Comparison of ENCODE assay signal across 18 mouse cellular contexts in the genomic region with DNA sequence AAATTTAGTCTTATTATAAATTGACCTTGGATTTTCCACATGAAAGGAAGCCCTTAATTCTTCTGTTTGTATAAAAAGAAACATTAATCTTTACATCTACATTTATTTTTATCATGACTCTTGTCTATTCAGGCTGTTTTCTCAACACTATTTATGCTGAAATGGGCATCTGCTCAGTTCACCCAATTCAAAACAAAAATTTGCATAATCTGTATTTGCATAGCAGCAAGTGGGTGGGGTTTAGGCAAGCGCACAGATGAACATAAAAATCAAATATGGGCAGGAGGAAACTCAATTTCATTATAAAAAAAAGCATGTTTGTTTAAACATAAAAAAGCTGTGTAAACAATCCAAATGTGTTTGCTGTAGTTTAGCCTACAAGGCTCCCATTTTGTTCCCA.
"Had no signal": no experiment of that assay in that cellular context is flagged by ENCODE, and none has a peak within 500 bp of the region (broad histone marks: within the 10 kb centered on the region; RNA-seq: fewer than 3 reads in every experiment).

No protein-coding gene starts in this region.

- H3K36me3 ChIP-seq: midbrain, embryonic 10.5 days; midbrain, embryonic 12.5 days; neural tube, embryonic 13.5 days; neural tube, embryonic 15.5 days had no signal

- H3K4me2 ChIP-seq: lung, embryonic 14.5 days; midbrain, embryonic 12.5 days; neural tube, embryonic 13.5 days; neural tube, embryonic 15.5 days had no signal

- H3K9me3 ChIP-seq: midbrain, embryonic 10.5 days; neural tube, embryonic 15.5 days had no signal

- H3K27ac ChIP-seq: midbrain, embryonic 10.5 days; midbrain, embryonic 12.5 days; neural tube, embryonic 13.5 days; neural tube, embryonic 15.5 days had no signal

- DNase-seq: lung, adult 18-20 months; lung, embryonic 14.5 days; lung, postnatal 10 days; lung, postnatal 4 days; midbrain, embryonic 14.5 days; right cerebral cortex, adult 18-20 months; right cerebral cortex, postnatal 25 days; right cerebral cortex, postnatal 4 days; spleen, adult 18-20 months; thymus, adult 18-20 months; thymus, postnatal 14 days; thymus, postnatal 36 days had no signal

- ATAC-seq: midbrain, embryonic 16.5 days had no signal

- H3K27me3 ChIP-seq: midbrain, embryonic 12.5 days; neural tube, embryonic 13.5 days; neural tube, embryonic 15.5 days had no signal

- H3K4me3 ChIP-seq: midbrain, embryonic 10.5 days; midbrain, embryonic 12.5 days; myocyte; neural tube, embryonic 13.5 days; neural tube, embryonic 15.5 days had no signal

- H3K9ac ChIP-seq: lung, embryonic 14.5 days; midbrain, embryonic 12.5 days; neural tube, embryonic 13.5 days; neural tube, embryonic 15.5 days had no signal

- H3K4me1 ChIP-seq: midbrain, embryonic 10.5 days; midbrain, embryonic 12.5 days; neural tube, embryonic 13.5 days; neural tube, embryonic 15.5 days had no signal
